Mouse (Mus musculus): ENCODE results near the gene Fam57b.
A peak's percentile ranks its signal among the peaks of the same experiment; 100 is the strongest.

Fam57b gene

DNA sequence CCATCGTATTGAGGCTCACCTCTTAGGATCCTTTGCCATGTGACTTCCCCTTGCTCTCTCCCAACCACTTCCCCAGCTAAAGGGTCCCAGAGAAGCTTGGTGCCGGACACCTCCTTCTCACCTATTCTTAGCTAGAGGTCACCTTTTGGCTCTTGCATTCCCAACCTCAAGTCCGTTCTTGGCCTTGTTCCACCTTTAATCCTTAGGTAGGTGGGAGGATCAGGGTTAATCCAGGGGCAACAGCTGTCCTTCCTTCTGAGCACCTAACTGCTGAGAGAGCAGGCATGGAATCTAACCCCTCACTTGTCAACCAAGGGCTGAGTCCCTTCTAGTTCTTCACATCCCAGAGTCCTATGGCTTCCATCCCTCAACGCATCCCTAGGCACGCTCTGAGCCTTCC is 28.5 kb downstream of the Fam57b start:
- no peak for DNase-seq (ENCODE audit: low read depth, low spot score)

DNA sequence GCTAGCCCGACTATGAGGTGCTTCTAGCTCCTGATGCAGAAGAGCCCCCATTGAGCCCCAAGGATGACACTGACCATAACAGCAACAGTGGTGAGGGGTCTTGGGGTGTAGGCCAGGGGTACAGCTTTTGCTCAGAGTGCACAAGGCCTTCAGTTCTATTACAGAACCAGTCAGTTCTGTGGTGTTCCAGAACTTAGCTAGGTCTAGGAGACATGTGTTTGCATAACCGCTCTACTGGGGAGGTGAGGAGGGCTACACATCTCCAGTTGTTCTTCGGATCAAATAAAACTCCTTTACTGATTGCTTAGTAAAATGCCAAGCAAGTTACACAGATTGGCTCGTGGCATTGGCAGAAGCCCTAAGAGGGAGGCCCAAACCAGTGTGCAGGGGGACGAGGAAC is 34.1 kb downstream of the Fam57b start, which contains the start of gene 4930451I11Rik:
TSS of gene 4930451I11Rik (minus strand) at position 101 of the 400 bp plus-strand sequence.
- DNase-seq (ENCODE audit: low read depth, low spot score), result no peak

DNA sequence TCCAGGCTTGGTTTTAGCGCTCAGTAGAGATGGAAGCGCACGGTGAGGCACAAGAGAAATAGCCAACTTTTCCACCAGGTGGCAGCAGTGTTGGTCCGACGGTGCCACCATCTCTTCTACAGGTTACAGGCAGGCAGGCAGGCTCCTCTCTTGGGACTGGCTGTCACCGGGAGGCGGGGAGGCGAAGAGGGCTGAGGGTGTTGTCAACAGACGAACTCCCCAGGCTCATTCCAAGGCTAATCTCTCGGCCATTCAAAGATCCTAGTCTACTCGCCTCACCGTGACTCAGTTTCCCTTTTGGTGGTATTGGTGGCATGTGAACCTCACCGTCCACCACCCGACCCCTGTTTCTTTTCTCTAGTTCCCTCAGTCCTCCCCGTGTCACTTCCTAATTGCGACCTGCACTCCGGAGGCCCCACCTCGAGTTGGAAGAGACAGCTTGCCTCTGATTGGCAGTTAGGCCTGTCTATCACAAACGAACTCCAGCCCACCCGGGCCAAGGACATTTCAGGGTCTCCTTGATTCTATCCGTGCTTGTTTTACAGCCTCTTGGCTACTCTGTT is 34.6 kb downstream of the Fam57b start:
- DNase-seq (ENCODE audit: low read depth, low spot score), result peak; percentile 72

DNA sequence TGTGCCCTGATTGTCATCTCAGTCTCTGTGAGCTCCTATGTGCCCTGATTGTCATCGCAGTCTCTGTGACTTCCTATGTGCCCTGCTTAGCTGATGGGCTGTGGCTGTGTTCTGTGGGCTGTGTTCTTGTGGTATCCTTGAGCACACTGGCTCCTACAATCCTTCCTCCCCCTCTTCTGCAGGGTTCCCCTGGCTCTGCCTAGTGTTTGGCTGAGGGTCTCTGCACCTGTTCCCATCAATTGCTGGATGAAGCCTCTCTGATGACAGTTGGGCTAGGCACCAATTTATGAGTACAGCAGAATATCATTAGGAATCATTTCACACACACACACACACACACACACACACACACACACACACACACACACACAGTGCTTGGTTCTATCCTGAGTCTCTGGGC is 35.8 kb downstream of the Fam57b start:
- DNase-seq (ENCODE audit: low read depth, low spot score), result no peak

DNA sequence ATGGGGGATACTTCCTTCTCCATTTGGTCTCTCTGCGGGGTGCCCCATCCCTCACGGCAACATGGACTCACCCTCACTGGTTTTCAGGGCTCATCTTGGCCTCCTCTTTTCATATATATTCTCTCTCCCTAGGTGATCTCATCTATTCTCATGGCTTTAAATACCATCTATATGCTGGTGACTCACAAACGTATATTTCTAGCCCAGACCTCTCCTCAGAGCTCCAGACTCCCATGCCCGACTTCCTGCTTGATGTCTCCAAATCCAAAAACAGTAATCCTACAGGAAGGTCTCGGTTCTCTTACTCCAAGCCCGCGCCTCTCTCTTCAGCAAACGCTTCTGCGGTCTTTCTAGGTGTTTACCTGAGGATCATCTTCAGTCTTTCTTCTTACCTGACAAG is 45.8 kb downstream of the Fam57b start:
- no peak for DNase-seq (ENCODE audit: low read depth, low spot score)

DNA sequence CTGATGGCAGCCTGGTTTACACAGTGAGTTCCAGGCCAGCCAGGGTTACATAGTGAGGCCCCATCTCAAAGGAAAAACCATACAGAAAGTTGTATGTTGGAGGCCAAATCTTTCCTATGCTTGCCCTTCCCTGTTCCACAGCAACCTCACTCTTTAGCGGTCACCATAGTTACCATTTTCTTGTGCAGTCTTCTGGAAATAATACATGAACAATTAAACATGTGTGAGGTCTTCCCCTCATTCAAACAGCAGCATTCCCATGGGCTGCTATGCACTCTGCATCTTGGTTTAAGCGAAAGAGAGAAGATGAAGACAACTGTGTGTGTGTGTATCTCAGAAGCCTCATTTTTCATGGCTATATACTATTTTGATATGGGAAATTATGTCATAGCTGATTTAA is 48.0 kb downstream of the Fam57b start:
- DNase-seq (ENCODE audit: low read depth, low spot score), result no peak

DNA sequence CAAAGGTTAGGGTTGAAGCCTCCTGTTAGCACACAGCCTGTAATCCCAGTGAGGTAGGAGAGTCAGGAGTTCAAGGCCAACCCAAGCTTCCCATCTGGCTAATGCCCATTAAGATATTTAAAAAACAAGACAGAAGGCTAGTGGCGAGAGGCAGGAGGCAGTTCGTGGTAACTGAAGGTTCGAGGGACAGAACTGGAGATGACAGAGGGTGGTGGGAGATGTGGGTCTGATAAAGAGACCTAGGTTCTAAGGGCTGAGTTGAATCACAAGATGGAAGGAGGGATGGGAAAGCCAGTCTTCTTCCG is 49.6 kb downstream of the Fam57b start, which contains the start of gene Doc2a:
TSS of gene Doc2a (plus strand) at position 301 of the 305 bp plus-strand sequence.
- DNase-seq (ENCODE audit: low read depth, low spot score), result no peak

DNA sequence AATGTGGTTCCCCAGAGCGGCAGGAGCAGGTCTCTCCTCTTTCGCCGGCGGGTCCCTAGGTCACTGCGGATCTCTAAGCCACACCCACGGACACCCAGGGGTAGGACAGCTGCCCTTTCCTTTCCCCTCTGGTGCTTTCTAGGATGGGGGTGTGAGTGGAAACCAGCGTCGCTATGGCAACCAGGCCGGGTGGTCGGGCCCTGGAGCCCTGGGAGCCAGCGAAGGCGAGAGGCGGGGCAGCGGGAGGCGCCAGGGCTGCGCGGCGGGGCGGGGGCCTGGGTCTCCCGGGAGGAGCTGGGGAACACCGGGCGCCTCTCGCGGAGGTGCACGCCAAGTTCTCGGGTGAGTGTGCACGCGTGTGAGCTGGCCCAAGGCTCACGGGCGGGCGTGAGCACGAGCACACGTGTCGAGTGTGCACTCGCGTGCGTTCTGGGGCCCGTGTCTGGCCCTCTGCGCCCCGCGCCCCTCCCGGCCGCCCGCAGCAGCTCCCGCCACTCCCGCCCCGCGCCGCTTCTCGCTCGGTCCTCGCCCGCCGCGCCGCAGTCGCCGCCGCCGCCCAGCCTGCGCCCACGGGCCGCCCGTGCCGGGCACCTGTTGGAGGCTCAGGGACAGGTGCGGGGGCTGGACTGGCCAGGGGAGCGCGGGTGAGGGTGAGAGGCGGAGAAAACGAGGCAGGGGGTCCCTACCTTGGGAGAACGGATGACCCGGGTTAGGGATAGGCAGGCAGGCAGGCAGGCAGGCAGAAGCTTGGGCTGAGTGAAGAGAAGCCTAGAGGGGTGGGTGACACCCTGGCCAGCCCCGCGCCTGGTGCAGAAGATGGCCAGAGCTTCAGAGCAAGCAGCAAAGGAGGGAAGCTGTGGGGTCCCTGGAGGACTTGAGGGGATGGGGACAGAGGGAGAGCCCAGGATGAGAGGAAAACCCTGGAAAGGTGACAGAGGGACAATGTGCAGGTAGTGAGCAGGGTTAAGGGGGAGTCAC is 50.2 kb downstream of the Fam57b start:
- DNase-seq (ENCODE audit: low read depth, low spot score), result no peak

DNA sequence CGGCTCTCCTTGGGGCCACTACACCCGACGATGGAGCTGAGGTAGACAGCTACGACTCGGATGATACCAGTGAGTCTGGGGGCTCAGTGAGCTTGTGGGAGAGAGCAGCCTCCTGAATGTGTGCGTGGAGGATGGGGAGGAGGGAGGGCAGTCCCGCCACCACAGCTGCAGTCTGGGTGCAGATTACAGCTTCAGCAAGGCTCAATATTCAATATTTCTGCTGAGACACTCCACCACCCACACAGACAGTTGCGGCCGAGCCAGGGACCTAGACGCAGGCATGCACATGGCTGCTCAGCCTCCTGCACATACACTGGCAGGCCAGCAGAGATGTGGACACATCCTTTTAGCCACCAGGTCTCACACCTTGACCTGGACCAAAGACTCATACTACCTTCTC is 51.3 kb downstream of the Fam57b start:
- no peak for DNase-seq (ENCODE audit: low read depth, low spot score)

DNA sequence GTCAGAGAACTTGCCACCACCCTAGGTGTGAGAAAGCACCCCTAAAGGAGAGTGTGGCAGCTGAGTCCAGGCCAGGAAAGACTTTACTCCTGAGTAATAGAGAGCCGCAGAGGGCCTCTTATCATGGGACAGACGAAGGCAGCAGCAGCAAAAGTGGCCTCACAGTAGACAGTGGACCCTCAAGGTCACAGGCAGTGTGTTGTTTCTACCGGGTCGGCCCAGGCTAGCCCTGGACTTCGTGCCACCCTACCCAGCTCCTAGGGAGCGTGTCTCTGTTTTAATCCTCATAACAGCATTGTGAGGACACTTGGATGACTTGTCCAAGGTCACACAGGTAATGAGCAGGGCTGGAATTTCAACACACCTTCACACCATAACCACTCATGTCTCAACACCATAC is 52.7 kb downstream of the Fam57b start:
- no peak for DNase-seq (ENCODE audit: low read depth, low spot score)

DNA sequence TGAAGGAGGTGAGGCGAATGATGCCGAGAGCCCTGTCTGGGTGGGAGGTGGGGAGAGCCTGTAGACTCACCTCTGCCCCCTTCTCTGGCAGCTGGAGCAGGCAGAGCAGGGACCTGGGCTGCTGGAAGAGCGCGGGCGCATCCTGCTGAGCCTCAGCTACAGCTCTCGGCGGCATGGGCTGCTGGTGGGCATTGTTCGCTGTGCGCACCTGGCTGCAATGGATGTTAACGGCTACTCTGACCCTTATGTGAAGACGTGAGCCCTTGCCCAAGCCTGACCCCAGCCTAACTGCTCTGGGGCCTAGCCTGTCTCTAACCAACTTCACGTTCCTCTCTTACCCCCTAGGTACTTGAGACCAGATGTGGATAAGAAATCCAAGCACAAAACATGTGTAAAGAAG is 53.7 kb downstream of the Fam57b start:
- DNase-seq (ENCODE audit: low read depth, low spot score), result no peak

DNA sequence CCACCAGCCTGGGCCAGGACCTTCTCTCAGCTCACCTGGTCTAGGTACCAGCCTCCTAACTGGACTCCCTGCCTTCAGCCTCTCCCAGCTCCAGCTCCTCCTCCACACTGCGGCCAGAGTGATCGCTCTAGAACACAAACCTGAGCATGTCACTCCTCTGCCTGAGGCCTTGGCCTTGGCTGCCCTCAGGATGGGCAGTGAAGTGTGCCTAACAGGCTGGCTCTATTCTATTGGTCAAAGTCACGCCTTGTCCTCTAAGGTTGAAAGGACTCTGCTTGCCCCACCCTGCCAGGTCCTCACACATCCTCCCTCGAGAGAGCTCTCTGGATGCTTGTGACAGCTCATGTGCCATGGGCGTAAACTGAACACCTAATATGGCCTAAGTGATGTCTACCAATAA is 56.0 kb downstream of the Fam57b start:
- no peak for DNase-seq (ENCODE audit: low read depth, low spot score)

DNA sequence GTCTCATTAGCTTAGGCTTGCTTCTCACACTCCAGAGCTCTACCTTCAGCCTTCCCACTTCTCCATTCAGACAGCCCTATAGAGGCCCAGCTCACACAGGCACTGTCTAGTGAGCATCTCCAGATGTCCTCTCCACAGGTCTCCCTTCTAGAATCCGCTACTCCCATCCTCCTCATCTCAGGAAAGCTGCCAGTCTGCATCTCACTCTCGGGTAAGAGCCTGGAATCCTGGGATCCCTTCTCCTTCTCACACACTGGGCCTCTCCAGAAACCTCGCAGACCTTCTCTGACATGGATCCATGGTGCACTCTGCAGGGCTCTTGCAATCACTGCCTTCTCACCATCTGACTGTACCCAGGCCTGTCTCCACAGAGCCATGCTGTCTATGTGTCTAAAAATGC is 58.2 kb downstream of the Fam57b start:
- no peak for DNase-seq (ENCODE audit: low read depth, low spot score)

DNA sequence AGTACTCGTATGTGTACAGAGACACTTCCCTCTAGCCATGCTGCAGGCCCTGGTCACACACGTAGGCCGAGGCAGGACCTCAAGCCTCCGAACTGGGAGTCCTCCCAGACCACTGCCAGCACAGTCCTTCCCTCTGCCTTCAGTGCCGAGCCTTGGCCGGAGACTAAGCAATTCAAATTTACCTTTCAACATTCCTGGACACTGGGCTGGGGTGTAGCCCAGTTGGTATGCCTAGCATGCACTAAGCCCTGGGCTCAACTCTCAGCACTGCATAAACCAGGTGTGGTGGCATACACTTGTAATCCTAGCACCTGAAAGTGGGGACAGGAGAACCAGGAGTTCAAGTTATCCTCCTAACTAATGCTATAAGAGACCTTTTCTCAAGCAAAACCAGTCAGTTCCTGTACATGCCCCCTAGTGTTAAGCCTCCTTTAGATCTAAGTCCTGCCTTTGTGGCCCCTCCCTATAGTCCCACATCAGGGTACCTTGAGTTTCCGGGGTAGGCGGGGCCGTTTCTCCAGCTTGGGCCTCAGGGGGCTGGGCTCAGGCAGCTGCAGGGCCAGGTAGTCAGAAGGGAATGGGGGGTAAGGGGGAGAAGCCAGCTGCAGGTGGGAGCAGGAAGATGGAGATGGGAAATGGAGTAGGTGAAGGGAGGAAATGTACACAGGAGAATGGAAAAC is 59.4 kb downstream of the Fam57b start:
- no peak for DNase-seq (ENCODE audit: low read depth, low spot score)

DNA sequence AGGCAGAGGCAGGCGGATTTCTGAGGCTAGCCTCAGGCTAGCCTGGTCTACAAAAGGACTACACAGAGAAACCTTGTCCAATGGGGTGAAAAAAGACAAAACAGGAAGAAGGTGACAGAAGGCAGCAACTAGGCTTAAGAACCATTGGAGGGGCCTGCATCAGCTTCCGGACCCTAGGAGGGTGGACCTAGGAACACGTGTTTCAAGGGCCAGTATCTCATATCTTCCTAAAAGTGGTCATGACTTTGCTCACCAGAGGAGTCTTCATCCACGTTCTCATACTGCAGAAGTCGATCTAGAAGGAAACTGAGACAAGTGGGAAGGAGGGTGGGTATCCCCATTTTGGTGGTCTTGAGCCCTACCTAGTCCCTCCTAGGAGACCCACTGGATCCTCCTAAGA is 63.5 kb downstream of the Fam57b start:
- DNase-seq (ENCODE audit: low read depth, low spot score), result no peak

DNA sequence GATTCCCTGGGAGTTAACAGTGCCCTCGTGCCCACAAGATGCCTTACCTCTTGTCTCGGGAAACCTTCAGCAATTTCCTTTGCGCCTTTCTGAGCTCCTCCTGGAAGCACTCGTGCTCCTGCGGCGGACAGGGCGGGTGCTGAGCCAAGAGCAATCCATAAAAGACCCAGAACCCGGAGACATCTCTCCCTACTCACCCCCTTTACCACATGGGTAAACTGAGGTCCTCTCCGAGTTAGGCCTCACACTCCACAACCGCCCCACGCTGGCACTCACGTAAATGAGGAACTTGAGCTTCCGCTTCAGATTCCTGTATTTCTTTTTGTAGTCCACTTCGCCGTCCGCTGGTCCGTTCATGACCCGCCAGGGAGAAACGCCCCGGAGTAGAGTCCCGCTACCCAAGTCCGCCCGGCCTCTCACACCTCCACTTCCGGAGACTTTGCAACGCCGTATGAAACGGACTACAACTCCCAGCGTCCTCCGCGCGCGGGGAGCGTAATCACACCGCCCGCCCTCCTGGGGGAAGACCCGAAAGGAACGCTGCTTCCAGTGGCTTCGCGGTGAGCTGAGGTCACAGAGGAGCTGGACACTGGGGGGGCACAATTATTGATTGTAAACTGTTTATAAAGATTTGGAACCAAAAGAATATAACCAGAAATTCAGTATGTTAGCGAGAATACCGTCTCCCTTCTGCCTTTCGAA is 64.1 kb downstream of the Fam57b start, which contains the start of gene Hirip3:
TSS of gene Hirip3 (plus strand) at position 544 of the 702 bp plus-strand sequence.
- peak; percentile 91 for DNase-seq (ENCODE audit: low read depth, low spot score)

DNA sequence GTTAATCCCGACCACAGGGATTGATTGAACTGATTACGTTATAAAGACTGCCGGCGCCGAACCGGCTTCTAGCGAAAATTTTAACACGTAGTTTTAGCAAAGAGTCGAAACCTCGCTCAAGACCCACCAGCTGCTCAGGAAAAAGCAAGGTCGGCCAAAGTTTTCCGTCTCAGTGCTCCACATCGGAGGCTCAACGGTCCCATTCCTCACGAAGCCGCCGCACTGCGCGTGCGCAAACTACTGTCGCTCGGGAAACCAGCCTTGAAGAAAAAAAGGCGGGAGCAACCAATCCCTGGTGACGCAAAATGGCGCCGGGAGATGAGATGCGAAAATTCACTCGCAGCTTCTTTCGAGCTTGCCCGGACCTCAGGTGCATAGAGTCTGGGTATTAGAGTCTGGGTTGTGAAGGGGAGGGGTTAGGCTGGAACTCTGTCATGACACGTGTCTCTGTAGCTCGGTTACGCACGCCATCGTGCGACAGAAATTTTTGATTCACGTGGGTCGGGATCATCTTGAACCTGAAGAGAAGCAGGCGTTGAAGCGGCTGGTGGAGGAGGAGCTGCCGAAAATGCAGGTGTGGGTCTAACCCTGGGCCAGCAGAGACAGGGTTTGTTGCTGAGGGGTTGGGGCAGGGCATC is 64.8 kb downstream of the Fam57b start, which contains the start of gene Ino80e:
TSS of gene Ino80e (minus strand) at position 231 of the 638 bp plus-strand sequence.
- peak; percentile 93 for DNase-seq (ENCODE audit: low read depth, low spot score)

DNA sequence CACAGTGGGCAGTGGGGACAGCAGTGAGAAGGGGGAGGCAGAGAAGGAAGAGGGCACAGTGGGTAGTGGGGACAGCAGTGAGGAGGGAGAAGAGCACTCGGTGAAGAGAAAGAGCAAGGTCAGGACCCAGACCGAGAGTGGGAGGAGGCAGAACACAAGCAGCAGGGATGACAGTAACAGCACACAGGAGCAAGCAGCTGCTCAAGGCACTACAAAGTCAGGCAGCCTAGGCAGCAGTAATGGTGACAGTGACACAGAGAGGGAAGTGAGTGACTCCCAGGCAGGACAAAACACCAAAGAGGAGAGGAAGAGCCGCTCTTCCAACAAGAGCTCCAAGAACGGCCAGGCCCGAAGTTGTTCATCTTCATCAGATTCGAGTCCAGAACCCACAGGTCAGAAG is 66.3 kb downstream of the Fam57b start:
- no peak for DNase-seq (ENCODE audit: low read depth, low spot score)

DNA sequence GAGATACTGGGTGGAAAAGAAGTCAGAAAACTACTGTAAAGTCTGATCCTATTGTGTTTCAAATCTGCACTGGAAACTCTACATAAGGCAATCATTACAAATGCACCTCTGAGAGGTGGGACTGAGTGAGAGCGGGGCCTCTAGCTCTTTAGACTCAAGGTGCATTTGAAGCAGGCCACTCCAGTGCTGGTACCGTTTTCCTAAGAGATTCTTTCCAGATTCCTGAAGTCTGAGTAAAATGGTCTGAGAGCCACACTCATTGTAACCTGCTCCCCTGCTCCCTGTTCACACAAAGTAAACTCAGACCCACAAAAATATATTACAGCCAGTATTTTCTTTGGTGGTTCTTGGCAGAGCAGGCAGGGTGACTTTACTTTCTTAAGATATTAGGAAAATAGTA is 70.1 kb downstream of the Fam57b start:
- no peak for DNase-seq (ENCODE audit: low read depth, low spot score)

DNA sequence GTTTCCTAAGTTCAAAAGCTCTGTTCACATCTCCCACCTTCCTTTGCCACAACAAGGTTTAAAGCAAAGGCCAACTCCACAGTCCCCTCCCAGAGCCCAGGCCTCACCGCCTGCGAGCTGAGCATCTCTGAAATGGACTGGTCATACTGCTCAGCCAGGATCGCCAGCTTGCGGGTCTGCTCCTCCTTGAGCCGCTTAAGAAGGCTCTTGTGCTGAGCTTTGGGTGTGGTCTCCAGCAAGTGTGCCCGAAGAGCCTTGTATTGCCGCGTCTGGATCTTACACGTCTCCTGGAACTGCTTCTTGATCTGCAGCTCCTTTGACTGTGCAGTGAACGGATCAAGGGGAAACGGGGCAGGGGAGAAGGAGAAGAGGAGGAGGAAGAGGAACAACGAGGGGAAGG is 70.5 kb downstream of the Fam57b start:
- DNase-seq (ENCODE audit: low read depth, low spot score), result no peak

DNA sequence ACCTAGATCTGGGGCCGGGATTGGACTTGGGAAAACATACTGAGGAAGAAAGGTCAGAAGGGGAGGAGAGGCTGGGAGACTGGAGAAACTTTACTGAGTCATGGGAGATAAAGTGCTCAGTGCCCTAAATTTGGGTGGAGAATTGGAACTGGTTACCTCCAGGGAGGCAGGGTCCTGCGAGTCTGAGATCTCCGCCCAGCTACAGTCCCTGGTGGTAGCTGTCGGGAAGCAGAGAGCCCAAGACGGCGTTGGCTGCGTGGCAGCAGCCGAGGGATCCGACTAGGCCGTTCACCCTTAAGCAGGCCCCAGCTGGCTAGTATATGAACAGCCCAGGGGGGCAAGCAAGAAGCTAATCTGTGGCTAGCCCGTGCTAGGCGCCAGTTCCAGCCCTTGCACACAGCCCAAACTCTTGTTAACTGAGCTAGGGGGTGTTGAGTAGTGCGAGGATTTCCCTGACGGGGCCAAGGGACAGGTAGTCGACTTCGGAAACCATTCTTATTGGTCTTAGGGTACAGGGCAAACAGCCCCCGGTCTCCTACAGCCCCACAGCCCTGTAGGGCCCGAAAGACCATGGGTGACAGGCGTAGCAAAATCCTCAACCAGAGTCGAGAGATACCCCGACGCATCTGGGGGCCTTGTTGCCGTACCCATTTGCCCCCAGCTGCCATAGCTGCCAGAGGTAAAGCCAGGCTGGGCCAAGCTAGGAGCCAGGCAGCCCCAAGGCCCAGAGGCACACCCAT is 72.5 kb downstream of the Fam57b start:
- DNase-seq (ENCODE audit: low read depth, low spot score), result no peak
